Mouse (Mus musculus) ES-Bruce4 (cell line): ENCODE measurements around the gene Pdgfb.

Source experiments
- CTCF ChIP-seq: IDR thresholded peaks from one replicate; pipeline ENCODE4 v1.8.1; 2011; ENCODE audit warnings: low read depth, low read length
- EP300 ChIP-seq: IDR thresholded peaks from 2 replicates; pipeline ENCODE4 v1.6.1; 2011; ENCODE audit warnings: low read depth, low read length; ENCODE audit not compliant: insufficient read depth

GRCm38 (mm10) chr15:80016563-80017301 is 2.0 kb upstream of the Pdgfb start:
- TF ChIP-seq CTCF (no peak), EP300 (no peak)
